Mouse (Mus musculus) liver, adult 2 months (tissue): Measurements from ENCODE around the gene Tbx4. TPM values are rescaled to one million over a fixed set of nuclear protein-coding genes. Genes with fewer than 3 reads are reported as not detected.

Experiments
- DNase-seq: peaks from one replicate; pipeline ENCODE4 v3.0.0-alpha.2; 2011; ENCODE audit warnings: low read depth, low spot score; ENCODE audit errors: extremely low read depth
- H3K27ac ChIP-seq: fragments of 200-500 bp; replicated peaks from 2 replicates; pipeline ENCODE4 v1.5.1; 2012; ENCODE audit warnings: low read depth, mild to moderate bottlenecking, control low read depth, inconsistent platforms, low read length; ENCODE audit not compliant: insufficient read depth
- H3K27me3 ChIP-seq: fragments of 200-500 bp; 2 replicates; pipeline ENCODE4 v1.6.1; 2012; ENCODE audit warnings: mild to moderate bottlenecking, moderate library complexity, low read length, inconsistent platforms; ENCODE audit not compliant: control insufficient read depth, insufficient read depth
- H3K36me3 ChIP-seq: fragments of 200-500 bp; 2 replicates; pipeline ENCODE4 v1.6.1; 2012; ENCODE audit warnings: low read length, inconsistent platforms; ENCODE audit not compliant: control insufficient read depth, insufficient read depth
- H3K4me1 ChIP-seq: fragments of 200-500 bp; 2 replicates; pipeline ENCODE4 v1.6.1; 2011; ENCODE audit warnings: low read length; ENCODE audit not compliant: control insufficient read depth, insufficient read depth
- H3K4me3 ChIP-seq: fragments of 200-500 bp; 2 replicates; pipeline ENCODE4 v1.5.1; 2011; ENCODE audit warnings: low read depth, mild to moderate bottlenecking, control low read depth, low read length, moderate library complexity; ENCODE audit not compliant: insufficient read depth
- H3K79me2 ChIP-seq: fragments of 200-500 bp; 2 replicates; pipeline ENCODE4 v1.6.1; 2012; ENCODE audit warnings: inconsistent platforms, mild to moderate bottlenecking, low read length, moderate library complexity; ENCODE audit not compliant: control insufficient read depth, insufficient read depth
- H3K9ac ChIP-seq: fragments of 200-500 bp; 2 replicates; pipeline ENCODE4 v1.6.1; 2012; ENCODE audit warnings: low read depth, mild to moderate bottlenecking, control low read depth, inconsistent platforms, low read length
- CTCF ChIP-seq: fragments of 200-500 bp; IDR thresholded peaks from 2 replicates; pipeline ENCODE4 v1.5.1; 2011; ENCODE audit warnings: low read depth, low read length, control low read depth
- POLR2A ChIP-seq: fragments of 200-500 bp; IDR thresholded peaks from 2 replicates; pipeline ENCODE4 v1.6.1; 2011; ENCODE audit warnings: low read length, control low read depth; ENCODE audit not compliant: insufficient read depth; ENCODE audit errors: extremely low read depth
- WGBS: fragments of 180-500 bp; shearing (Covaris S2); methylation state at CpG from one replicate; pipeline ENCODE4 v1.1.7; 2018; 5-methylcytosine and 5-hydroxymethylcytosine counted together
- polyA plus RNA-seq: library from polyadenylated mRNA; depleted of rRNA; stranded (reverse); fragments of >200 nt; gene quantifications from 2 replicates; pipeline ENCODE4 v1.2.3, GENCODE M21; 2012; rRNA removed
- total RNA-seq: library from RNA; depleted of rRNA; stranded (reverse); fragments of >200 nt; gene quantifications from 2 replicates; pipeline ENCODE4 v1.2.3, GENCODE M21; 2014; rRNA removed

Gene Tbx4
- total and polyA plus RNA-seq, 2 experiments: 0.02 TPM; not detected in 1

- H3K4me3 ChIP-seq: no peak overlapping the region
- H3K4me1 ChIP-seq: no peaks in the 10 kb centered on the region; the same call in 1 of the 2 replicates
- no peaks in the 10 kb centered on the region for H3K79me2 ChIP-seq
- 0 out of 2 replicates have a peak, but pooled peaks cover 2% of the 10 kb centered on the region for H3K27me3 ChIP-seq
- WGBS: 54% methylated on average over 12 of the region's 12 CpGs
- no peak overlapping the region for H3K9ac ChIP-seq
- no peak overlapping the region for H3K27ac ChIP-seq
- no peaks in the 10 kb centered on the region for H3K36me3 ChIP-seq
- no peak for TF ChIP-seq POLR2A
- TF ChIP-seq CTCF: no peak
- DNase-seq: no peak
These were observed 69.4 kb downstream of the Tbx4 start for GRCm38 (mm10) chr11:85955611-85956010.

- Histone ChIP-seq H3K27me3 (0 out of 2 replicates have a peak, but pooled peaks cover 2% of the 10 kb centered on the region), H3K36me3 (no peaks in the 10 kb centered on the region), H3K9ac (no peak overlapping the region), H3K4me3 (no peak overlapping the region), H3K4me1 (no peaks in the 10 kb centered on the region; the same call in 1 of the 2 replicates), H3K27ac (no peak overlapping the region), H3K79me2 (no peaks in the 10 kb centered on the region)
- no peak for TF ChIP-seq CTCF
- TF ChIP-seq POLR2A: no peak
- 64% methylated on average over 10 of the region's 10 CpGs for WGBS
- no peak for DNase-seq
These were observed 70.2 kb downstream of the Tbx4 start for GRCm38 (mm10) chr11:85956422-85956821.

- Histone ChIP-seq H3K4me3 (no peak overlapping the region), H3K9ac (no peak overlapping the region), H3K4me1 (no peaks in the 10 kb centered on the region; the same call in 1 of the 2 replicates), H3K36me3 (no peaks in the 10 kb centered on the region), H3K27me3 (0 out of 2 replicates have a peak, but pooled peaks cover 2% of the 10 kb centered on the region), H3K27ac (no peak overlapping the region), H3K79me2 (no peaks in the 10 kb centered on the region)
- no peak for DNase-seq
- TF ChIP-seq CTCF (no peak), POLR2A (no peak)
- 87% methylated on average over 6 of the region's 6 CpGs for WGBS
These were observed 70.9 kb downstream of the Tbx4 start for GRCm38 (mm10) chr11:85956950-85957778.

GRCm38 (mm10) chr11:85959837-85960236, 73.6 kb downstream of the Tbx4 start:
- H3K27ac ChIP-seq: no peak overlapping the region

GRCm38 (mm10) chr11:85960273-85960672, 74.1 kb downstream of the Tbx4 start:
- no peaks in the 10 kb centered on the region for H3K36me3 ChIP-seq
- no peak overlapping the region for H3K27ac ChIP-seq
- no peak for DNase-seq
- H3K79me2 ChIP-seq: no peaks in the 10 kb centered on the region
- 74% methylated on average over 6 of the region's 6 CpGs for WGBS
- no peak overlapping the region for H3K9ac ChIP-seq
- H3K4me3 ChIP-seq: no peak overlapping the region
- H3K4me1 ChIP-seq: no peaks in the 10 kb centered on the region; the same call in 1 of the 2 replicates
- H3K27me3 ChIP-seq: no peaks in the 10 kb centered on the region
- no peak for TF ChIP-seq CTCF
- no peak for TF ChIP-seq POLR2A

More at GRCm38 (mm10) chr11:85959837-85960236, 73.6 kb downstream of the Tbx4 start:
- TF ChIP-seq POLR2A (no peak), CTCF (no peak)
- no peak overlapping the region for H3K4me3 ChIP-seq
- no peak for DNase-seq
- no peaks in the 10 kb centered on the region for H3K36me3 ChIP-seq
- no peak overlapping the region for H3K9ac ChIP-seq
- H3K27me3 ChIP-seq: 0 out of 2 replicates have a peak, but pooled peaks cover 2% of the 10 kb centered on the region
- 86% methylated on average over 5 of the region's 5 CpGs for WGBS
- no peaks in the 10 kb centered on the region; the same call in 1 of the 2 replicates for H3K4me1 ChIP-seq
- H3K79me2 ChIP-seq: no peaks in the 10 kb centered on the region

GRCm38 (mm10) chr11:85961498-85961897, 75.3 kb downstream of the Tbx4 start:
- Histone ChIP-seq H3K4me1 (no peaks in the 10 kb centered on the region; the same call in 1 of the 2 replicates), H3K36me3 (no peaks in the 10 kb centered on the region), H3K79me2 (no peaks in the 10 kb centered on the region), H3K27me3 (no peaks in the 10 kb centered on the region), H3K4me3 (no peak overlapping the region), H3K27ac (no peak overlapping the region), H3K9ac (no peak overlapping the region)
- WGBS: 66% methylated on average over 9 of the region's 9 CpGs
- TF ChIP-seq POLR2A (no peak), CTCF (no peak)
- no peak for DNase-seq

Other genes with a start within 250 kb of the Tbx4 start
- 1.3 and 1.4 TPM in 2 replicates for gene Tbx2, start 53.9 kb upstream of the Tbx4 start, total RNA-seq
- gene Tbx2, start 53.9 kb upstream of the Tbx4 start, polyA plus RNA-seq: 2.4 and 3.0 TPM in 2 replicates
- not detected in 2 replicates for gene Gm11444, start 36.1 kb upstream of the Tbx4 start, total RNA-seq
- not detected in 2 replicates for gene Gm11444, start 36.1 kb upstream of the Tbx4 start, polyA plus RNA-seq